Mouse (Mus musculus): Measurements from ENCODE around the gene Vmn1r37. TPM values are rescaled to one million over a fixed set of nuclear protein-coding genes. Genes with fewer than 3 reads are reported as not detected.
"Not testable (repeated sequence)": the region's sequence is repeated elsewhere in the genome, so short reads cannot be mapped to it uniquely, and the experiment has no call there.

The Vmn1r37 gene
- not detected for total RNA-seq (2021)
- long read RNA-seq: 0 reads

GRCm38 (mm10) chr6:66729082-66729481 lies at the start of gene Vmn1r37:
Gene Vmn1r37 (plus strand): TSS chr6:66729382.
- DNase-seq (ENCODE audit: low spot score in 2 of 2): not testable (repeated sequence)

- no peak for DNase-seq (ENCODE audit: low spot score in 2 of 2)
Measured at GRCm38 (mm10) chr6:66685806-66686205, 43.4 kb upstream of the Vmn1r37 start, which contains the start of gene Vmn1r35. Gene Vmn1r35 (minus strand): TSS chr6:66685906.

- DNase-seq (ENCODE audit: low spot score in 2 of 2): no peak
Measured at GRCm38 (mm10) chr6:66708901-66709300, 20.3 kb upstream of the Vmn1r37 start.

DNA sequence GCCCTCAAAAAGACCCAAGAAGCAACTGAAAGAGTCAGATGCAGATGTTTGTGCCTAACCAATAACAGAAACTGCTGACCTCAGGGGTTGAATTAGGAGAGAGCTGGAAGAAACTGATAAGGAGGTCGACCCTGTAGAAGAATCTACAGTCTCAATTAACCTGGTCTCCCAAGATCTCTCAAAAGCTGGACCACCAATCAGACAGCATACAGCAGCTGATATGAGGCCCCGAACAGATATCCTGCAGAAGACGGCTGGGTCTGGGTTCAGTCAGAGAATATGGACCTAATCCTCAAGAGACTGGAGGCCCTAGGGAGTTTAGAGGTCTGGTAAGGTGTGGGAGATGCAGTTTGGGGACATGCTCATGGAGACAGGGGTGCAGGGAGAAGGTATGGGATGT lies 15.3 kb upstream of the Vmn1r37 start:
- DNase-seq (ENCODE audit: low spot score in 2 of 2): no peak

DNA sequence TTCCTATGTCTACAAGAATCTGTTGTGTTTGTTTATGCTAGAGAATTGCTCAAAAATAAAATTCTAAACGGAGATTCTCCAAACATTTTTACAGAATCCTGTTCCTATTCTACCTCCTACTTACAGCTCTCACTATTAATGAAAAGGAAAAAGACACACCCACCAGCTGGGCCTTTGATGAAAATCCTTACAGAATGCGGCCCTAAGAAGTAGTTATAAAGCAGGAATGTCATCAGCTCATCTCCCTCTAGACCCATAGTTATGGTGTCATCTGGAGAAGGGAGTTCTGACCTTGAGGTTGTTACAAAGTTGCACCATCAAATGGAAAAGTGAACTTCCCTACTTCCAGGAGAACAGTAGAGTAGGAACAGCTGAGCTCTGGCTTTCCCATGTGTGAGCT lies 10.1 kb upstream of the Vmn1r37 start, which contains the start of gene Vmn1r36:
TSS of gene Vmn1r36 (minus strand) at position 101 of the 400 bp plus-strand sequence.
- DNase-seq (ENCODE audit: low spot score in 2 of 2): not testable (repeated sequence)

DNA sequence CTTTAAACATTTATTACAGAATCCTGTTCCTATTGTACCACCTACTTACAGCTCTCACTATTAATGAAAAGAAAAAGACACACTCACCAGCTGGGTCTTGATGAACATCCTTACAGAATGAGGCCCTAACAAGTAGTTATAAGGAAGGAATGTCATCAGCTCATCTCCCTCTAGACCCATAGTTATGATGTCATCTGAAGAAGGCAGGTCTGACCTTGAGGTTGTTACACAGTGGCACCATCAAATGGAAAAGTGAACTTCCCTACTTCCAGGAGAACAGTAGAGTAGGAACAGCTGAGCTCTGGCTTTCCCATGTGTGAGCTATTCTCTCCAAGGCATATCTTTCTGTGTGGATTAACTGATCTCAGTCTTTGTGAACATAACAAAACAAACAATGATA lies 53.3 kb downstream of the Vmn1r37 start, which contains the start of gene Vmn1r38:
TSS of gene Vmn1r38 (minus strand) at position 101 of the 400 bp plus-strand sequence.
- DNase-seq (ENCODE audit: low spot score in 2 of 2): not testable (repeated sequence)

Other genes with a start within 250 kb of the Vmn1r37 start
- 1 to 10 TPM; 9.3 to 9.7 TPM for gene Mad2l1, start 194.0 kb upstream of the Vmn1r37 start, total RNA-seq (2021)
- gene Vmn1r32, start 169.3 kb upstream of the Vmn1r37 start, total RNA-seq (2021): not detected
- not detected for gene Vmn1r33, start 111.1 kb upstream of the Vmn1r37 start, total RNA-seq (2021)
- gene Vmn1r34, start 85.5 kb upstream of the Vmn1r37 start, total RNA-seq (2021): not detected
- gene Vmn1r35, start 43.5 kb upstream of the Vmn1r37 start, total RNA-seq (2021): not detected
- gene Vmn1r36, start 10.2 kb upstream of the Vmn1r37 start, total RNA-seq (2021): not detected
- gene Vmn1r38, start 53.2 kb downstream of the Vmn1r37 start, total RNA-seq (2021): not detected
- not detected for gene Vmn1r39, start 81.2 kb downstream of the Vmn1r37 start, total RNA-seq (2021)
- 10 to 100 TPM; 88.0 to 94.4 TPM for gene Gng12, start 167.0 kb downstream of the Vmn1r37 start, total RNA-seq (2021)